Mouse (Mus musculus) heart, embryonic 13.5 days (tissue): ENCODE data around the gene Comp. TPM values are rescaled to one million over a fixed set of nuclear protein-coding genes. Genes with fewer than 3 reads are reported as not detected.
A peak's percentile ranks its signal among the peaks of the same experiment; 100 is the strongest.

ENCODE experiments used
- ATAC-seq: fragments of 200-750 bp; cut with Nextera tagmentation; 2 replicates; pipeline ENCODE4 v1.8.0; 2017; ENCODE audit warnings: moderate TSS enrichment; ENCODE audit not compliant: insufficient number of reproducible peaks, low FRiP score, low TSS enrichment; ENCODE audit errors: extremely low read depth
- H3K27ac ChIP-seq: fragments of 300-500 bp; sonication (generic); replicated peaks from 2 replicates; pipeline ENCODE4 v1.5.1; 2015; ENCODE audit warnings: moderate library complexity, mild to moderate bottlenecking, inconsistent platforms
- H3K27me3 ChIP-seq: fragments of 300-500 bp; sonication (generic); replicated peaks from 2 replicates; pipeline ENCODE4 v1.6.1; 2015; ENCODE audit warnings: mild to moderate bottlenecking, inconsistent platforms
- H3K36me3 ChIP-seq: fragments of 300-500 bp; sonication (generic); 2 replicates; pipeline ENCODE4 v1.6.1; 2015; ENCODE audit warnings: mild to moderate bottlenecking, inconsistent platforms
- H3K4me1 ChIP-seq: fragments of 300-500 bp; sonication (generic); 2 replicates; pipeline ENCODE4 v1.6.1; 2015; ENCODE audit warnings: inconsistent platforms
- H3K4me2 ChIP-seq: fragments of 300-500 bp; sonication (generic); 2 replicates; pipeline ENCODE4 v1.6.1; 2015; ENCODE audit warnings: inconsistent platforms, mild to moderate bottlenecking, moderate library complexity
- H3K4me3 ChIP-seq: fragments of 300-500 bp; sonication (generic); 2 replicates; pipeline ENCODE4 v1.5.1; 2015; ENCODE audit warnings: moderate library complexity, mild to moderate bottlenecking, inconsistent platforms
- H3K9ac ChIP-seq: fragments of 300-500 bp; sonication (generic); 2 replicates; pipeline ENCODE4 v1.6.1; 2015; ENCODE audit warnings: inconsistent platforms, mild to moderate bottlenecking, moderate library complexity
- H3K9me3 ChIP-seq: fragments of 300-500 bp; sonication (generic); 2 replicates; pipeline ENCODE4 v1.6.1; 2016; ENCODE audit warnings: inconsistent platforms
- WGBS: fragments of 180-500 bp; shearing (Covaris S2); methylation state at CpG from one replicate; pipeline ENCODE4 v1.1.7; 2015; ENCODE audit warnings: mixed read lengths; 5-methylcytosine and 5-hydroxymethylcytosine counted together
- polyA plus RNA-seq: library from polyadenylated mRNA; unstranded; fragments of >200 nt; fragmentation: Nextera tagmentation; extraction: Ambion mirVana; gene quantifications from 2 replicates; pipeline ENCODE4 v1.2.1, GENCODE M21; 2015

Gene Comp
- polyA plus RNA-seq, 1 experiment from 2014 or later, result 3.5 TPM

- Histone ChIP-seq H3K4me3 (no peak overlapping the region), H3K27me3 (no peaks in the 10 kb centered on the region; the same call in 1 of the 2 replicates), H3K9ac (peak overlapping the region; percentile 24; the same call in 1 of the 2 replicates), H3K4me2 (peak overlapping the region; percentile 30), H3K9me3 (no peaks in the 10 kb centered on the region), H3K27ac (peak overlapping the region; percentile 61), H3K36me3 (0 out of 2 replicates have a peak, but pooled peaks cover 5% of the 10 kb centered on the region), H3K4me1 (peaks cover 65% of the 10 kb centered on the region)
- ATAC-seq, result 0 out of 2 replicates have a peak, but pooled peaks have one; percentile 7
- 26% methylated on average over 14 of the region's 14 CpGs for WGBS
These were observed 45.6 kb downstream of the Comp start for GRCm38 (mm10) chr8:70418954-70419353.

DNA sequence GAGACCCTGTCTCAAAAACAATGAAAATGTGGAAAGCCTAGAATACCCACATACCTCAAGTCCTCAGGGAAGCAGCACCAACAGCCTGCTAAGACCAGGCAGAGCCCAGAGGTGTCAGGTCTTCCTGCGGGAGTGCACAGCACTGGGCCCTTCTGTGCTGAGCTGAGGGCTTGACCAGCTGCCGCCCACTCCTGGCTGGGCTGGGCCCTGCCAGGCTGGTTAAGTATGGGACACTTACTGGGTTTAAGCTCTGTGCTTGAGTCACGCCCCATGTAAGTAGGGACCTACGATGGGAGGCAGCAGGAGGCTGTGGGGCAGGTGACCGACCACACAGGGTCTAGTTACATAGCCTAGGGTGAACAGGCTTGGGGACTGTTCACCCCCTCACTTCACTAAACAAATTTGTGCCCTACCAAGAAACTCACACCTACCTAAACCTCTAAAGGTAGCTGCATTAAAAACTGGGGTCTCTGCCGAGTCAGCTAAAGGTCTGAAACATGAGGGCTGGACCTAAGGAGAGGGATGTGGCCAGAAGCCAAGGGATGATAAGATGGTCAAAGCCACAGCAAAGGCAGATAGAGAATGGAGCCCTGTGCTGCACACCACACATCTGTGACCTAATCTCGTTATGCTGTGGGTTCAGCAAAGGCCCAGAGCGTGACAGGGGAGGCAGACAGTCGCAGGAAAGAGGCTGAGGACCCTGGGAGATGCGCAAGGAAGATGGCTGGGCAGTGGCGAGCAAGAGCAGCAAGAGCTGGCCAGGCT is 46.7 kb downstream of the Comp start:
- Histone ChIP-seq H3K4me1 (peaks cover 65% of the 10 kb centered on the region), H3K4me3 (no peak overlapping the region), H3K27me3 (no peaks in the 10 kb centered on the region; the same call in 1 of the 2 replicates), H3K9me3 (no peaks in the 10 kb centered on the region), H3K9ac (peak overlapping the region; percentile 52), H3K36me3 (no peaks in the 10 kb centered on the region), H3K4me2 (peak overlapping the region; percentile 30; the same call in 1 of the 2 replicates), H3K27ac (peak overlapping the region; percentile 61)
- no peak for ATAC-seq
- 59% methylated on average over 11 of the region's 11 CpGs for WGBS

- Histone ChIP-seq H3K4me2 (peak overlapping the region; percentile 2; the same call in 1 of the 2 replicates), H3K27ac (no peak overlapping the region), H3K9ac (0 out of 2 replicates have a peak overlapping the region, but pooled peaks have one; percentile 12), H3K27me3 (no peaks in the 10 kb centered on the region; the same call in 1 of the 2 replicates), H3K36me3 (no peaks in the 10 kb centered on the region), H3K9me3 (no peaks in the 10 kb centered on the region), H3K4me3 (no peak overlapping the region), H3K4me1 (peaks cover 62% of the 10 kb centered on the region)
- 74% methylated on average over 18 of the region's 18 CpGs for WGBS
- ATAC-seq, result no peak
These were observed 48.2 kb downstream of the Comp start for GRCm38 (mm10) chr8:70421349-70422104.

- Histone ChIP-seq H3K27me3 (no peaks in the 10 kb centered on the region), H3K9me3 (no peaks in the 10 kb centered on the region), H3K36me3 (no peaks in the 10 kb centered on the region), H3K4me3 (no peak overlapping the region), H3K27ac (no peak overlapping the region), H3K4me1 (peaks cover 50% of the 10 kb centered on the region), H3K4me2 (no peak overlapping the region), H3K9ac (no peak overlapping the region)
- 54% methylated on average over 2 of the region's 2 CpGs for WGBS
- peak; percentile 40; the same call in 1 of the 2 replicates for ATAC-seq
These were observed 49.4 kb downstream of the Comp start for GRCm38 (mm10) chr8:70422722-70423121.

DNA sequence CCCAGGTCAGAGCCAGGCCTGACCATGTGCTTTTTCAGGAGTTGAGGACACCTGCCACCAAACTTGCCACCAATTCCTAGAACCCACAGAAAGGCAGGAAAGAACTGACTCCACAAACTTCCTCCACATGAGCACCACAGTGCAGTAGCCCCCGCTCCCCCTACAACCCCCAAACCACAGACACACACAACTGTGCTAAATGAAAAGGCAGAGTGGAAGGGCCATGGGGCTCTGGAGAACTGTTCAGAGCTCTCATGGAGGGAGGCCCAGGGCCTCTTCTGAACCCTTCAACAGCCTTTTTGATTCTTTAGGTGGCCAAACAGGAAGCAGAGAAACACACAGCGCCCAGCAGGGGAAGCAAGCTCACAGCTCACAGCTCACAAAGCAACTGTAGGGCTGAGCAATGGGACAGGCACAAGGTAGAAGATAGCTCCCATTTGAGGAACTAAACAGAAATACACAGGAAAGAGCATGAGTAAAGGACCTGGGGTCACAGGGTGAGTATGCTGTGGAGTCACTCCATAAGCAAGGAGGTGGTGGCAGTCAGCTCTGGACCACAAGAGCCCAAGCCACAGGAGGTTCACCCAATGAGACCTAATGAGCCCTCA is 53.0 kb downstream of the Comp start:
- Histone ChIP-seq H3K27ac (no peak overlapping the region), H3K4me3 (no peak overlapping the region), H3K36me3 (no peaks in the 10 kb centered on the region), H3K9me3 (no peaks in the 10 kb centered on the region), H3K4me1 (peaks cover 14% of the 10 kb centered on the region), H3K9ac (peak overlapping the region; percentile 44; the same call in 1 of the 2 replicates), H3K4me2 (no peak overlapping the region), H3K27me3 (no peaks in the 10 kb centered on the region)
- 81% methylated on average over 2 of the region's 2 CpGs for WGBS
- no peak for ATAC-seq

DNA sequence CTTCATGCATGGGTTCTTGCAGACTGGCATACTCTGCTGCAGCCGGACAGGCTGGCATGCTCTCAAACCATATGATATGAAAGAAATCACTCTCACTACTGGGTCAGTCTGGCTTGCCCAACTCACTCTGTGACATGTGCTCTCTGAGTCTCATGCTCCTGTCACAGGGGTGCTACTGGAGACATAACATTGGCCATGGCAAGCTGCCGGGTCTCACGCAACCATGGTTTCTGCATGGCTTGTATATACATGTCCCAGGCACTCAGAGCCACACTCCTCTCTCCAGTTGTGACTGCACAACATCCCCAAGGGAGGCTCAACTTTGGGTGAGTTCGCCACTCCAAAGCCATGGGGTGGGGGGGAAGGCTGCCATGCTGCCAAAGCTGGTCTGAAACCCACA is 57.9 kb downstream of the Comp start:
- ATAC-seq, result no peak
- H3K9ac ChIP-seq, result no peak overlapping the region
- H3K9me3 ChIP-seq, result no peaks in the 10 kb centered on the region
- peaks cover 3% of the 10 kb centered on the region for H3K4me1 ChIP-seq
- H3K4me2 ChIP-seq, result no peak overlapping the region
- no peaks in the 10 kb centered on the region for H3K36me3 ChIP-seq
- no peak overlapping the region for H3K4me3 ChIP-seq
- no peaks in the 10 kb centered on the region for H3K27me3 ChIP-seq
- 94% methylated on average over 4 of the region's 4 CpGs for WGBS
- no peak overlapping the region for H3K27ac ChIP-seq

Other genes with a start within 250 kb of the Comp start
- 30.5 and 34.3 TPM in 2 replicates for gene Nr2c2ap, start 242.2 kb upstream of the Comp start, polyA plus RNA-seq
- gene Rfxank, start 234.4 kb upstream of the Comp start, polyA plus RNA-seq, result 15.1 and 17.0 TPM in 2 replicates
- gene Borcs8, start 234.1 kb upstream of the Comp start, polyA plus RNA-seq, result 36.1 and 40.0 TPM in 2 replicates
- 0.15 and 0.40 TPM in 2 replicates for gene Mef2b, start 233.8 kb upstream of the Comp start, polyA plus RNA-seq
- 91.8 and 104 TPM in 2 replicates for gene Tmem161a, start 201.2 kb upstream of the Comp start, polyA plus RNA-seq
- 8.0 and 8.3 TPM in 2 replicates for gene Slc25a42, start 161.3 kb upstream of the Comp start, polyA plus RNA-seq
- 23.2 and 24.3 TPM in 2 replicates for gene Sugp2, start 139.3 kb upstream of the Comp start, polyA plus RNA-seq
- 20.6 and 20.7 TPM in 2 replicates for gene Armc6, start 139.1 kb upstream of the Comp start, polyA plus RNA-seq
- gene Homer3, start 90.7 kb upstream of the Comp start, polyA plus RNA-seq, result 34.1 and 37.2 TPM in 2 replicates
- gene Ddx49, start 71.1 kb upstream of the Comp start, polyA plus RNA-seq, result 32.6 and 34.1 TPM in 2 replicates
- 294 and 344 TPM in 2 replicates for gene Cope, start 71.0 kb upstream of the Comp start, polyA plus RNA-seq
- 1.9 and 2.6 TPM in 2 replicates for gene Cers1, start 57.8 kb upstream of the Comp start, polyA plus RNA-seq
- 0.74 and 0.99 TPM in 2 replicates for gene Gdf1, start 43.7 kb upstream of the Comp start, polyA plus RNA-seq
- gene Upf1, start 20.3 kb upstream of the Comp start, polyA plus RNA-seq, result 11.3 and 12.2 TPM in 2 replicates
- 9.7 and 12.4 TPM in 2 replicates for gene Crtc1, start 66.0 kb downstream of the Comp start, polyA plus RNA-seq
- 11.2 and 12.4 TPM in 2 replicates for gene Klhl26, start 103.4 kb downstream of the Comp start, polyA plus RNA-seq
- gene Tmem59l, start 113.8 kb downstream of the Comp start, polyA plus RNA-seq, result 0.45 and 0.76 TPM in 2 replicates
- gene Crlf1, start 119.6 kb downstream of the Comp start, polyA plus RNA-seq, result 3.7 and 5.5 TPM in 2 replicates
- 116 and 125 TPM in 2 replicates for gene Rex1bd, start 133.2 kb downstream of the Comp start, polyA plus RNA-seq
- gene Uba52, start 137.2 kb downstream of the Comp start, polyA plus RNA-seq, result 842 and 891 TPM in 2 replicates
- 240 and 251 TPM in 2 replicates for gene Fkbp8, start 154.2 kb downstream of the Comp start, polyA plus RNA-seq
- gene Kxd1, start 154.4 kb downstream of the Comp start, polyA plus RNA-seq, result 65.8 and 71.2 TPM in 2 replicates
- gene Ell, start 165.9 kb downstream of the Comp start, polyA plus RNA-seq, result 11.6 and 12.5 TPM in 2 replicates
- 135 and 145 TPM in 2 replicates for gene Isyna1, start 220.8 kb downstream of the Comp start, polyA plus RNA-seq
- gene Ssbp4, start 235.3 kb downstream of the Comp start, polyA plus RNA-seq, result 63.3 and 70.9 TPM in 2 replicates
- gene Lrrc25, start 242.6 kb downstream of the Comp start, polyA plus RNA-seq, result 1.5 and 2.7 TPM in 2 replicates